Mouse (Mus musculus): ENCODE measurements at regions not wholly inside any gene's neighbourhood (a gene's known extent, or its start where the extent isn't known, plus 50 kb on each side); places are given as distances from the start of the nearest gene placed in this dataset.

DNA sequence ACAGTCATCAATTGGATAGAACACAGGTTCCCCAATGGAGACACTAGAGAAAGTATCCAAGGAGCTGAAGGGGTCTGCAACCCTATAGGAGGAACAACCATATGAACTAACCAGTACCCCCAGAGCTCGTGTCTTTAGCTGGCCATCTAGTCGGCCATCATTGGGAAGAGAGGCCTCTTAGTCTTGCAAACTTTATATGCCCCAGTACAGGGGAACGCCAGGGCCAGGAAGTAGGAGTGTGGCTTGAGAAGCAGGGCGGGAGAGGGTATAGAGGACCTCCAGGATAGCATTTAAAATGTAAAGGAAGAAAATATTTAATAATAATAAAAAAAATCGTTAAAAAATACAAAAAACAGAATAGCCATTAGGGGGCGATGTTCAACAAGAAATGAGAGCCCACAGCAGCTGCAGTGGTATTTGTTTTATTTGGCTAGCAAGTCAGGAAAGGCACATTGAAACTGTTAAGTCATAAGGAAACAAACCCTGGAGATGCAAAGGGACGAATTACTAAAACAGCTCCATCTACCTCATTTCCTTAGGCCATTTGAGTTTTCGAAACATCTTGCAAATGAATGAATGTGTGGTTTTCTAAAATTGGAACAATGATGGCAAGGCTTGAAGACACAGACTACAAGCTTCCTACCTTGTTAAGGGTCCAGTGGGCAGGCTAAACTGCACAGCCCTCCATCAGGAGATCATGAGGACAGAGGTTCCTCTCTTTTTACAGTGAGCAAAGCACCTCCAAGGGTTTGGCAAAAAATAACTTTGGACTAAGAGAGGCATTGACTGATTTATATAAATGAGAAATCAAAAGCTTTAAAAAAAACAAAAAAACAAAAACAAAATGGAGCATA, 350.7 kb upstream of the Rasa1 start:
- TF ChIP-seq CTCF (IDR thresholded peaks at IDR 0.05; ENCODE audit: low read depth) (peak; percentile 68), EP300 (optimal IDR thresholded peaks at IDR 0.05) (no peak)

All from stomach, postnatal 0 days (tissue).